15 mouse cellular contexts compared by ENCODE assay signal in the genomic region with DNA sequence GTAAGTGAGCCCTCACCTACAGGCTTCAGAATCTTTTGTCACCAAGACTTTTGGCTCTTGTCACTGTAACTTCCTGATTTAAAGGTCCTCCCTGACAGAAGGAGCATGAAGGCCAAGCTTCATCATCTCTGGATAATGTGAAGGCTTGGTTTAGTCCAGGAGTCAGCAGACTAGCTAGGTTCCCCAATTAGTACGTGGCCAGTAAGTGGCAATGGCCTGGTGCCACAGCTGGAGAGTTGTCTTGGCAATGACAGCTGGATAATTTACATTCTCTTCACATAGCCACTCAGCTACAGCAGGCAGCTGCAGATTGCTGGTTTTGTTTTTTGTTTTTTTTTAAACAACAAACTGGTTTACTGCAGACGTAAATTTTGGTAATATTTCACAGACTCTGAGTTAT. TPM values are rescaled to one million over a fixed set of nuclear protein-coding genes. Genes with fewer than 3 reads are reported as not detected.
DNase-seq lines count a peak whose midpoint lies in the region; ATAC-seq and TF ChIP-seq lines count a peak whose summit lies in the region.
"Had no signal": no experiment of that assay in that cellular context is flagged by ENCODE, and none has a peak within 500 bp of the region (broad histone marks: within the 10 kb centered on the region; RNA-seq: fewer than 3 reads in every experiment).

No protein-coding gene starts in this region.

- TF ChIP-seq CTCF in liver, postnatal 0 days (IDR thresholded peaks at IDR 0.05; ENCODE audit: low read depth): no peak
- no peak for TF ChIP-seq CTCF in brain, embryonic 14.5 days (IDR thresholded peaks at IDR 0.05; ENCODE audit: borderline replicate concordance, extremely low read depth, insufficient read depth, insufficient read length)

- no peaks in the 10 kb centered on the region for H3K9me3 ChIP-seq in hindbrain, embryonic 15.5 days
- no peaks in the 10 kb centered on the region for H3K9me3 ChIP-seq in hindbrain, embryonic 14.5 days (ENCODE audit: control insufficient read depth, low read length)
- H3K9me3 ChIP-seq in liver, embryonic 13.5 days (replicated peaks): no peaks in the 10 kb centered on the region
- no peaks in the 10 kb centered on the region for H3K9me3 ChIP-seq in liver, postnatal 0 days (ENCODE audit: low read length)
- no peaks in the 10 kb centered on the region for H3K9me3 ChIP-seq in heart, embryonic 16.5 days (replicated peaks; ENCODE audit: control insufficient read depth, low read length)
- H3K9me3 ChIP-seq: heart, embryonic 13.5 days; limb, embryonic 15.5 days; midbrain, embryonic 15.5 days; neural tube, embryonic 13.5 days had no signal

- no peak for TF ChIP-seq EP300 in liver, postnatal 0 days (IDR thresholded peaks at IDR 0.05; ENCODE audit: low read depth)

- no peak for DNase-seq in hindbrain, embryonic 14.5 days (ENCODE audit: low spot score)
- no peak for DNase-seq in liver, embryonic 13.5 days
- DNase-seq in liver, postnatal 0 days: no peak
- peak; percentile 57 for DNase-seq in brain, embryonic 14.5 days (ENCODE audit: low read depth)
- DNase-seq in cerebellum, adult 8-10 months: no peak
- DNase-seq: cerebellum, adult 9-11 months; spleen, adult 18-20 months; thymus, postnatal 4 days had no signal

- no peak overlapping the region for H3K9ac ChIP-seq in hindbrain, embryonic 15.5 days
- no peak overlapping the region for H3K9ac ChIP-seq in hindbrain, embryonic 14.5 days
- H3K9ac ChIP-seq in liver, embryonic 13.5 days: peak overlapping the region; percentile 40
- no peak overlapping the region for H3K9ac ChIP-seq in liver, postnatal 0 days (replicated peaks)
- H3K9ac ChIP-seq in heart, embryonic 16.5 days (ENCODE audit: low read length): no peak overlapping the region
- H3K9ac ChIP-seq: heart, embryonic 13.5 days; limb, embryonic 15.5 days; midbrain, embryonic 15.5 days; neural tube, embryonic 13.5 days had no signal

- no peak overlapping the region for H3K4me3 ChIP-seq in hindbrain, embryonic 15.5 days
- H3K4me3 ChIP-seq in hindbrain, embryonic 14.5 days (replicated peaks; ENCODE audit: low read length): no peak overlapping the region
- H3K4me3 ChIP-seq in liver, embryonic 13.5 days (replicated peaks): no peak overlapping the region
- no peak overlapping the region for H3K4me3 ChIP-seq in liver, postnatal 0 days (ENCODE audit: low read depth, low read length)
- no peak overlapping the region for H3K4me3 ChIP-seq in heart, embryonic 16.5 days (ENCODE audit: low read length)
- H3K4me3 ChIP-seq: heart, embryonic 13.5 days; limb, embryonic 15.5 days; midbrain, embryonic 15.5 days; neural tube, embryonic 13.5 days had no signal

- no peak overlapping the region for H3K4me2 ChIP-seq in hindbrain, embryonic 15.5 days
- no peak overlapping the region for H3K4me2 ChIP-seq in hindbrain, embryonic 14.5 days (replicated peaks)
- H3K4me2 ChIP-seq in liver, embryonic 13.5 days: no peak overlapping the region
- no peak overlapping the region for H3K4me2 ChIP-seq in liver, postnatal 0 days (ENCODE audit: low read depth, low read length)
- no peak overlapping the region for H3K4me2 ChIP-seq in heart, embryonic 16.5 days (ENCODE audit: low read depth, low read length)
- H3K4me2 ChIP-seq: heart, embryonic 13.5 days; limb, embryonic 15.5 days; midbrain, embryonic 15.5 days; neural tube, embryonic 13.5 days had no signal

- WGBS in hindbrain, embryonic 15.5 days: 63% methylated on average over 2 of the region's 2 CpGs
- 63% methylated on average over 2 of the region's 2 CpGs for WGBS in hindbrain, embryonic 14.5 days
- WGBS in liver, embryonic 13.5 days (ENCODE audit: insufficient replicate concordance): 92% methylated on average over 2 of the region's 2 CpGs
- WGBS in liver, postnatal 0 days (ENCODE audit: insufficient replicate concordance): 86% methylated on average over 2 of the region's 2 CpGs
- 78% methylated on average over 2 of the region's 2 CpGs for WGBS in heart, embryonic 16.5 days

- peaks cover 29% of the 10 kb centered on the region for H3K4me1 ChIP-seq in hindbrain, embryonic 15.5 days (replicated peaks)
- peaks cover 4% of the 10 kb centered on the region; the same call in 1 of the 2 replicates for H3K4me1 ChIP-seq in hindbrain, embryonic 14.5 days (replicated peaks; ENCODE audit: control insufficient read depth, insufficient read depth, low read length)
- peaks cover 78% of the 10 kb centered on the region for H3K4me1 ChIP-seq in liver, embryonic 13.5 days (replicated peaks)
- H3K4me1 ChIP-seq in liver, postnatal 0 days (ENCODE audit: insufficient read depth): peaks cover 19% of the 10 kb centered on the region
- peaks cover 16% of the 10 kb centered on the region for H3K4me1 ChIP-seq in heart, embryonic 16.5 days (ENCODE audit: control insufficient read depth, insufficient read depth, low read length)
- H3K4me1 ChIP-seq: limb, embryonic 15.5 days had no signal

- no peak for TF ChIP-seq POLR2A in brain, embryonic 14.5 days (IDR thresholded peaks at IDR 0.05; ENCODE audit: borderline replicate concordance, extremely low read depth, insufficient read depth, insufficient read length, poor library complexity, severe bottlenecking)

- peaks cover 27% of the 10 kb centered on the region for H3K36me3 ChIP-seq in hindbrain, embryonic 15.5 days
- peaks cover 51% of the 10 kb centered on the region for H3K36me3 ChIP-seq in hindbrain, embryonic 14.5 days (replicated peaks; ENCODE audit: control insufficient read depth, insufficient read depth)
- H3K36me3 ChIP-seq in liver, embryonic 13.5 days: peaks cover 73% of the 10 kb centered on the region
- peaks cover 69% of the 10 kb centered on the region for H3K36me3 ChIP-seq in liver, postnatal 0 days (replicated peaks; ENCODE audit: insufficient read depth, low read length)
- peaks cover 29% of the 10 kb centered on the region for H3K36me3 ChIP-seq in heart, embryonic 16.5 days (ENCODE audit: control insufficient read depth, insufficient read depth)

- no peak for ATAC-seq in hindbrain, embryonic 15.5 days (ENCODE audit: low FRiP score, low read depth)
- ATAC-seq in hindbrain, embryonic 14.5 days (ENCODE audit: low FRiP score): no peak
- no peak for ATAC-seq in liver, embryonic 13.5 days (ENCODE audit: low read depth)
- ATAC-seq in liver, postnatal 0 days: no peak
- no peak for ATAC-seq in heart, embryonic 16.5 days (replicated peaks; ENCODE audit: extremely low read depth, insufficient read depth, low FRiP score)
- no peak for ATAC-seq in megakaryocyte, adult 5-6 weeks (ENCODE audit: poor library complexity, severe bottlenecking)
- ATAC-seq: midbrain, embryonic 15.5 days had no signal

- H3K27me3 ChIP-seq in hindbrain, embryonic 15.5 days: no peaks in the 10 kb centered on the region
- H3K27me3 ChIP-seq in hindbrain, embryonic 14.5 days (ENCODE audit: control insufficient read depth, insufficient read depth, low read length): no peaks in the 10 kb centered on the region
- H3K27me3 ChIP-seq in liver, embryonic 13.5 days: no peaks in the 10 kb centered on the region
- H3K27me3 ChIP-seq in liver, postnatal 0 days (ENCODE audit: insufficient read depth, low read length): no peaks in the 10 kb centered on the region
- H3K27me3 ChIP-seq in heart, embryonic 16.5 days (ENCODE audit: control insufficient read depth, insufficient read depth, low read length): no peaks in the 10 kb centered on the region
- H3K27me3 ChIP-seq: heart, embryonic 13.5 days; limb, embryonic 15.5 days; midbrain, embryonic 15.5 days; neural tube, embryonic 13.5 days had no signal

- 0 out of 2 replicates have a peak overlapping the region, but pooled peaks have one; percentile 7 for H3K27ac ChIP-seq in hindbrain, embryonic 15.5 days (replicated peaks)
- no peak overlapping the region for H3K27ac ChIP-seq in hindbrain, embryonic 14.5 days
- H3K27ac ChIP-seq in liver, embryonic 13.5 days: peak overlapping the region; percentile 71
- no peak overlapping the region for H3K27ac ChIP-seq in liver, postnatal 0 days (ENCODE audit: low read depth)
- H3K27ac ChIP-seq in heart, embryonic 16.5 days (ENCODE audit: low read length): peak overlapping the region; percentile 10; the same call in 1 of the 2 replicates
- H3K27ac ChIP-seq: heart, embryonic 13.5 days; limb, embryonic 15.5 days; midbrain, embryonic 15.5 days; neural tube, embryonic 13.5 days had no signal

RNA-seq across cellular contexts. Expression of a gene that starts 47.6 kb away (rescaled TPM):
- polyA plus RNA-seq in hindbrain, embryonic 15.5 days (2015; fragmentation: Nextera tagmentation; extraction: Ambion mirVana): 30.4 and 30.8 TPM in 2 replicates
- polyA plus RNA-seq in hindbrain, embryonic 14.5 days (2014; fragmentation: Nextera tagmentation; extraction: Ambion mirVana): 29.4 and 29.8 TPM in 2 replicates
- 14.4 and 19.8 TPM in 2 replicates for polyA plus RNA-seq in liver, embryonic 13.5 days (2015; fragmentation: Nextera tagmentation; extraction: Ambion mirVana)
- 8.4 and 10.5 TPM in 2 replicates for polyA plus RNA-seq in liver, postnatal 0 days (2015; fragmentation: Nextera tagmentation; extraction: Ambion mirVana)
- 32.9 and 33.2 TPM in 2 replicates for polyA plus RNA-seq in brain, embryonic 14.5 days (2012; rRNA removed)
- polyA plus RNA-seq in heart, embryonic 16.5 days (2015; fragmentation: Nextera tagmentation; extraction: Ambion mirVana): 22.7 and 24.7 TPM in 2 replicates
- 37.2 and 44.1 TPM in 2 replicates for total RNA-seq in megakaryocyte, adult 5-6 weeks (2015)
- 38.1 and 57.9 TPM in 2 replicates for total RNA-seq in megakaryocyte, adult 5-6 weeks (2017)

Comparison
In these comparisons a context has a peak if more than half of its experiments do, and no peak if none do; other contexts are left out.
1. H3K27ac ChIP-seq: peak in hindbrain, embryonic 15.5 days (single experiment), liver, embryonic 13.5 days (single experiment) and heart, embryonic 16.5 days (single experiment); none in hindbrain, embryonic 14.5 days (single experiment) and liver, postnatal 0 days (single experiment).